Mouse (Mus musculus): ENCODE measurements around the gene Odf4. TPM values are rescaled to one million over a fixed set of nuclear protein-coding genes. Genes with fewer than 3 reads are reported as not detected.

Gene Odf4
- polyA plus RNA-seq, 1 experiment: 506 TPM

- Histone ChIP-seq H3K4me1 (ENCODE audit: control insufficient read depth, insufficient read depth, low read length) (peaks cover 6% of the 10 kb centered on the region), H3K4me3 (ENCODE audit: control insufficient read depth, low read depth, low read length) (no peak overlapping the region), H3K27ac (ENCODE audit: control insufficient read depth, insufficient read depth, low read depth, low read length) (no peak overlapping the region), H3K27me3 (ENCODE audit: control insufficient read depth, insufficient read depth, low read length) (no peaks in the 10 kb centered on the region), H3K36me3 (ENCODE audit: control insufficient read depth, insufficient read depth, low read length) (no peaks in the 10 kb centered on the region)
- TF ChIP-seq POLR2A (IDR thresholded peaks at IDR 0.05; ENCODE audit: control insufficient read depth, low read depth, low read length) (no peak), CTCF (IDR thresholded peaks at IDR 0.05; ENCODE audit: control insufficient read depth, insufficient read depth, insufficient replicate concordance, low read depth, low read length) (peak; percentile 24; the same call in 1 of the 2 replicates)
Observed at GRCm38 (mm10) chr11:68897120-68897519, 29.8 kb downstream of the Odf4 start.

- H3K27ac ChIP-seq (ENCODE audit: control insufficient read depth, insufficient read depth, low read depth, low read length): no peak overlapping the region
- peaks cover 8% of the 10 kb centered on the region for H3K4me1 ChIP-seq (ENCODE audit: control insufficient read depth, insufficient read depth, low read length)
- H3K27me3 ChIP-seq (ENCODE audit: control insufficient read depth, insufficient read depth, low read length): no peaks in the 10 kb centered on the region
- H3K4me3 ChIP-seq (ENCODE audit: control insufficient read depth, low read depth, low read length): no peak overlapping the region
- no peaks in the 10 kb centered on the region for H3K36me3 ChIP-seq (ENCODE audit: control insufficient read depth, insufficient read depth, low read length)
- no peak for TF ChIP-seq POLR2A (IDR thresholded peaks at IDR 0.05; ENCODE audit: control insufficient read depth, low read depth, low read length)
- no peak for TF ChIP-seq CTCF (IDR thresholded peaks at IDR 0.05; ENCODE audit: control insufficient read depth, insufficient read depth, insufficient replicate concordance, low read depth, low read length)
Observed at GRCm38 (mm10) chr11:68896247-68896646, 30.6 kb downstream of the Odf4 start.

- Histone ChIP-seq H3K4me1 (ENCODE audit: control insufficient read depth, insufficient read depth, low read length) (peaks cover 8% of the 10 kb centered on the region), H3K27me3 (ENCODE audit: control insufficient read depth, insufficient read depth, low read length) (no peaks in the 10 kb centered on the region), H3K4me3 (ENCODE audit: control insufficient read depth, low read depth, low read length) (no peak overlapping the region), H3K36me3 (ENCODE audit: control insufficient read depth, insufficient read depth, low read length) (no peaks in the 10 kb centered on the region), H3K27ac (ENCODE audit: control insufficient read depth, insufficient read depth, low read depth, low read length) (no peak overlapping the region)
- no peak for TF ChIP-seq POLR2A (IDR thresholded peaks at IDR 0.05; ENCODE audit: control insufficient read depth, low read depth, low read length)
- no peak for TF ChIP-seq CTCF (IDR thresholded peaks at IDR 0.05; ENCODE audit: control insufficient read depth, insufficient read depth, insufficient replicate concordance, low read depth, low read length)
Observed at GRCm38 (mm10) chr11:68893911-68894464, 32.9 kb downstream of the Odf4 start.

GRCm38 (mm10) chr11:68892233-68892832, 34.5 kb downstream of the Odf4 start:
- no peaks in the 10 kb centered on the region for H3K27me3 ChIP-seq (ENCODE audit: control insufficient read depth, insufficient read depth, low read length)
- peak overlapping the region; percentile 7; the same call in 1 of the 2 replicates for H3K4me3 ChIP-seq (ENCODE audit: control insufficient read depth, low read depth, low read length)
- no peak for TF ChIP-seq CTCF (IDR thresholded peaks at IDR 0.05; ENCODE audit: control insufficient read depth, insufficient read depth, insufficient replicate concordance, low read depth, low read length)
- no peak for TF ChIP-seq POLR2A (IDR thresholded peaks at IDR 0.05; ENCODE audit: control insufficient read depth, low read depth, low read length)
- H3K27ac ChIP-seq (ENCODE audit: control insufficient read depth, insufficient read depth, low read depth, low read length): no peak overlapping the region
- H3K36me3 ChIP-seq (ENCODE audit: control insufficient read depth, insufficient read depth, low read length): no peaks in the 10 kb centered on the region
- H3K4me1 ChIP-seq (ENCODE audit: control insufficient read depth, insufficient read depth, low read length): peaks cover 8% of the 10 kb centered on the region

- TF ChIP-seq POLR2A (IDR thresholded peaks at IDR 0.05; ENCODE audit: control insufficient read depth, low read depth, low read length): no peak
- TF ChIP-seq CTCF (IDR thresholded peaks at IDR 0.05; ENCODE audit: control insufficient read depth, insufficient read depth, insufficient replicate concordance, low read depth, low read length): no peak
- H3K4me3 ChIP-seq (ENCODE audit: control insufficient read depth, low read depth, low read length): no peak overlapping the region
- no peaks in the 10 kb centered on the region for H3K27me3 ChIP-seq (ENCODE audit: control insufficient read depth, insufficient read depth, low read length)
- H3K27ac ChIP-seq (ENCODE audit: control insufficient read depth, insufficient read depth, low read depth, low read length): no peak overlapping the region
- H3K36me3 ChIP-seq (ENCODE audit: control insufficient read depth, insufficient read depth, low read length): no peaks in the 10 kb centered on the region
- H3K4me1 ChIP-seq (ENCODE audit: control insufficient read depth, insufficient read depth, low read length): peaks cover 8% of the 10 kb centered on the region
Observed at GRCm38 (mm10) chr11:68891823-68892222, 35.1 kb downstream of the Odf4 start.

- H3K27me3 ChIP-seq (ENCODE audit: control insufficient read depth, insufficient read depth, low read length): no peaks in the 10 kb centered on the region
- TF ChIP-seq POLR2A (IDR thresholded peaks at IDR 0.05; ENCODE audit: control insufficient read depth, low read depth, low read length) (no peak), CTCF (IDR thresholded peaks at IDR 0.05; ENCODE audit: control insufficient read depth, insufficient read depth, insufficient replicate concordance, low read depth, low read length) (no peak)
- peak overlapping the region; percentile 17; the same call in 1 of the 2 replicates for H3K4me3 ChIP-seq (ENCODE audit: control insufficient read depth, low read depth, low read length)
- no peaks in the 10 kb centered on the region for H3K36me3 ChIP-seq (ENCODE audit: control insufficient read depth, insufficient read depth, low read length)
- H3K27ac ChIP-seq (ENCODE audit: control insufficient read depth, insufficient read depth, low read depth, low read length): no peak overlapping the region
- H3K4me1 ChIP-seq (ENCODE audit: control insufficient read depth, insufficient read depth, low read length): peaks cover 8% of the 10 kb centered on the region
Observed at GRCm38 (mm10) chr11:68890625-68891024, 36.3 kb downstream of the Odf4 start.

- no peak overlapping the region for H3K27ac ChIP-seq (ENCODE audit: control insufficient read depth, insufficient read depth, low read depth, low read length)
- H3K4me3 ChIP-seq (ENCODE audit: control insufficient read depth, low read depth, low read length): no peak overlapping the region
- no peaks in the 10 kb centered on the region for H3K36me3 ChIP-seq (ENCODE audit: control insufficient read depth, insufficient read depth, low read length)
- TF ChIP-seq CTCF (IDR thresholded peaks at IDR 0.05; ENCODE audit: control insufficient read depth, insufficient read depth, insufficient replicate concordance, low read depth, low read length) (no peak), POLR2A (IDR thresholded peaks at IDR 0.05; ENCODE audit: control insufficient read depth, low read depth, low read length) (no peak)
- peaks cover 8% of the 10 kb centered on the region for H3K4me1 ChIP-seq (ENCODE audit: control insufficient read depth, insufficient read depth, low read length)
- no peaks in the 10 kb centered on the region for H3K27me3 ChIP-seq (ENCODE audit: control insufficient read depth, insufficient read depth, low read length)
Observed at GRCm38 (mm10) chr11:68888653-68889052, 38.2 kb downstream of the Odf4 start.

All from testis, adult 2 months (tissue).